Mouse (Mus musculus) cerebellum, adult 11 months (tissue): Measurements from ENCODE around the gene Lrrc3c.
"Not testable (repeated sequence)": the region's sequence is repeated elsewhere in the genome, so short reads cannot be mapped to it uniquely, and the experiment has no call there.

Experiments used
- DNase-seq: peaks from one replicate; pipeline ENCODE4 v3.0.0; 2022

Gene Lrrc3c

GRCm38 (mm10) chr11:98635312-98635970 is 37.4 kb downstream of the Lrrc3c start:
- DNase-seq = not testable (repeated sequence)

- no peak for DNase-seq
These were observed 39.4 kb downstream of the Lrrc3c start for GRCm38 (mm10) chr11:98637501-98637900.

GRCm38 (mm10) chr11:98640091-98640490 is 42.0 kb downstream of the Lrrc3c start:
- DNase-seq = no peak

- no peak for DNase-seq
These were observed 46.7 kb downstream of the Lrrc3c start for GRCm38 (mm10) chr11:98644757-98645156.

GRCm38 (mm10) chr11:98645946-98646345 is 47.9 kb downstream of the Lrrc3c start:
- DNase-seq = no peak

GRCm38 (mm10) chr11:98646459-98646858 is 48.4 kb downstream of the Lrrc3c start, which contains the start of gene Gsdma2:
Gene Gsdma2 (plus strand): TSS chr11:98646759.
- DNase-seq = no peak
